Mouse (Mus musculus): ENCODE measurements around the gene Itk.

GRCm38 (mm10) chr11:46395088-46395487 lies 5.8 kb upstream of the Itk start:
- TF ChIP-seq POLR2A (IDR thresholded peaks at IDR 0.05; ENCODE audit: low read depth, low read length) (no peak), CTCF (IDR thresholded peaks at IDR 0.05; ENCODE audit: extremely low read depth, insufficient read depth, insufficient read length, insufficient replicate concordance) (no peak)
